Mouse (Mus musculus) MN1 (cell line): ENCODE measurements around the gene Ifitm5.

Experiments
- DNase-seq: peaks from one replicate; pipeline ENCODE4 v3.0.0-alpha.2; 2016; ENCODE audit warnings: low spot score

Gene Ifitm5

DNA sequence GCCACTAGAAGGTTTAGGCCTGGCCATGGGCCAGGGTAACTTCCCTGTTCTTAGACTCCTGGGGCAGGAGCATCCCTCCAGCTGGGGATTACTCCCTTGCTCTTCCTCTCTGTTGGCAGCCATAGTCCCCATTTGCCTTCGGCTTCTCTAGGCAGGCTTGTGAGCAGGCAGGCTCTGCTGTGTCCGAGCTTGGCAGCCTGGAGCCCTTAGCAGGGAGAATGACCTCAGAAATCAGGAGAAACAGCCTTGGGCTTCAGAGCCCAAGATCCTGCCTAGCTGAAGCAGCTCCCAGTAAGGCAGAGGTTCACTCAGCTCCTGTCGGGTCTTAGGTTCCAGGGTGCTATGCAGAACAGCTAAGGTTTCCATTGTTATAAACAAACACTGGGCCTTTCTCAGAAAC, 51.0 kb downstream of the Ifitm5 start:
- no peak for DNase-seq
